Mouse (Mus musculus): ENCODE measurements around the gene 4930564D02Rik. TPM values are rescaled to one million over a fixed set of nuclear protein-coding genes. Genes with fewer than 3 reads are reported as not detected.

4930564D02Rik gene
- total RNA-seq, 1 experiment, result not detected

DNA sequence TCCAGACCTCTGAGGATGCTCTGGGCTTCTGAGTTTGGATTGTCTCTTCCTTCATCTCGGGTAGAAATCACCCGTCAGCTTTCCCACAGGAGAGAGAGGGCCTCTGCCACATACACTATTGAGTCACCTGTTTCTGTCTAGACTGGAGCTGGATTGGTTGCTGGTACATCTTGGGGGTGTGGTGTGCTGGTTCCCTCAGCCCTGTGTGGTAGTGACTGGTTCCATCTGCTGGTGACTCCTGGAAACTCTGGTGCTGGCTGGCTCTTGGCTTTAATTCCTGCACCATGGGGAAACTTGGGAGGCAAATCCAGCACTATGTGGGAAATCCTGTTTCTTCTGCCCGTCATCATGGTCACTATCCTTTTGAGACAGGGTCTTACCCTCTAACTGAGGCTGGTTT, 24.3 kb downstream of the 4930564D02Rik start:
- H3K27ac ChIP-seq (ENCODE audit: insufficient read depth, low read depth, low read length, poor library complexity, severe bottlenecking), result no peak overlapping the region
- TF ChIP-seq ZC3H11A (IDR thresholded peaks at IDR 0.05; ENCODE audit: borderline replicate concordance, low read depth, low read length) (0 out of 2 replicates have a peak, but pooled peaks have one; percentile 36), MAFK (IDR thresholded peaks at IDR 0.05; ENCODE audit: insufficient read depth, low read depth, low read length) (no peak)
- no peak overlapping the region for H3K9ac ChIP-seq (ENCODE audit: insufficient read depth, low read depth, low read length, poor library complexity, severe bottlenecking)
- H3K9me3 ChIP-seq (ENCODE audit: control insufficient read depth, insufficient read depth, low read depth, low read length), result no peaks in the 10 kb centered on the region
- DNase-seq (ENCODE audit: low read depth, low spot score), result peak; percentile 57
- no peaks in the 10 kb centered on the region for H3K36me3 ChIP-seq (ENCODE audit: control insufficient read depth, insufficient read depth, low read length, poor library complexity, severe bottlenecking)
- in situ Hi-C loops (cut with MboI; ENCODE audit: low sequenced_read_pairs in 2 of 2, unreplicated experiment in 2 of 2), result no loop called here
- H3K4me3 ChIP-seq (ENCODE audit: insufficient read depth in 1 of 2, low read depth in 1 of 2, low read length in 2 of 2, poor library complexity in 1 of 2, severe bottlenecking in 1 of 2), result no peak overlapping the region
- H3K4me1 ChIP-seq (ENCODE audit: control insufficient read depth in 2 of 2, insufficient read depth in 2 of 2, low read length in 2 of 2, poor library complexity in 1 of 2), result no peaks in the 10 kb centered on the region

DNA sequence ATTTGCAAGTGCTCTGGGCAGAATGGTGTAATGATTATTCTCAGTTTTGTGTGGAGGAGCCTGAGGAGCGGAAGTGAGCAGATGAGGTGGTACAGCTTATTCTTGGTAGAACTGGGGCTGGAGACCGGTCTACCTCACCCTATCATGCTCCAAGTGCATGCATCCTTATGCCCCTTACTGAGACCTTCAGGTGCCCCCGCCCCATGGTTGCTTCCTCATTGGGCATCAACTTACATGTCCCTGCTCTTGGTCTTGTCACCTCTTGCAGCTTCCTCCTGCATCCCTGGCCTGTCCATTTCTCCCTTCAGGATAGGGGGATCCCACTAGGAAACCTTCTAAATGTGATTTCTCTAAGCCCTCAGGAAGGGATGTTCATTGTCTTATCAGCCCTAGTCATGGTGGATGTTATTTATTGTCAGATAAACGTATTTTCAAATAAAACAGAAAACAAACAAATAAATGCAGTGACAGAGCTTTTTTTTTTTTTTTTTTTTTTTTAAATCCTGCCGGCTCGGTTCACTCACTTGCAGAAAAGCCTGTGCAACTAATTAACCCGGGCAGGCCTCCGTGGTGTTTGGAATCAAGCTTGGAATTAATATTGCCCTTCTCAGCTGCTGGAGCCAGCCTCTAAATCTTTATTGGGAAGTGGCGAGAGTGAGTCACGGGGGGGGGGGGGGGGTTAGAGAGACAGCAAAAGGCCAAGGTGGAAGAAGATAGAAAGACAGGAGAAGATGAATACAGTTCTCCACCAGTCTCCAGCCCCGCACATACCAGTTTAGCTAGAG, 26.3 kb downstream of the 4930564D02Rik start:
- H3K9me3 ChIP-seq (ENCODE audit: control insufficient read depth, insufficient read depth, low read depth, low read length), result no peaks in the 10 kb centered on the region
- in situ Hi-C loops (cut with MboI; ENCODE audit: low sequenced_read_pairs in 2 of 2, unreplicated experiment in 2 of 2), result no loop called here
- no peak overlapping the region for H3K4me3 ChIP-seq (ENCODE audit: insufficient read depth in 1 of 2, low read depth in 1 of 2, low read length in 2 of 2, poor library complexity in 1 of 2, severe bottlenecking in 1 of 2)
- no peaks in the 10 kb centered on the region for H3K36me3 ChIP-seq (ENCODE audit: control insufficient read depth, insufficient read depth, low read length, poor library complexity, severe bottlenecking)
- no peak for TF ChIP-seq HCFC1 (IDR thresholded peaks at IDR 0.05; ENCODE audit: borderline replicate concordance, insufficient read depth, low read length)
- TF ChIP-seq ZNF384 (IDR thresholded peaks at IDR 0.05; ENCODE audit: low read depth, low read length), result no peak
- TF ChIP-seq CHD2 (IDR thresholded peaks at IDR 0.05; ENCODE audit: low read depth, low read length), result no peak
- no peak for TF ChIP-seq ZC3H11A (IDR thresholded peaks at IDR 0.05; ENCODE audit: borderline replicate concordance, low read depth, low read length)
- TF ChIP-seq MAFK (IDR thresholded peaks at IDR 0.05; ENCODE audit: insufficient read depth, low read depth, low read length), result no peak
- no peak overlapping the region for H3K27ac ChIP-seq (ENCODE audit: insufficient read depth, low read depth, low read length, poor library complexity, severe bottlenecking)
- DNase-seq (ENCODE audit: low read depth, low spot score), result no peak
- H3K4me1 ChIP-seq (ENCODE audit: control insufficient read depth in 2 of 2, insufficient read depth in 2 of 2, low read length in 2 of 2, poor library complexity in 1 of 2), result no peaks in the 10 kb centered on the region
- no peak overlapping the region for H3K9ac ChIP-seq (ENCODE audit: insufficient read depth, low read depth, low read length, poor library complexity, severe bottlenecking)

DNA sequence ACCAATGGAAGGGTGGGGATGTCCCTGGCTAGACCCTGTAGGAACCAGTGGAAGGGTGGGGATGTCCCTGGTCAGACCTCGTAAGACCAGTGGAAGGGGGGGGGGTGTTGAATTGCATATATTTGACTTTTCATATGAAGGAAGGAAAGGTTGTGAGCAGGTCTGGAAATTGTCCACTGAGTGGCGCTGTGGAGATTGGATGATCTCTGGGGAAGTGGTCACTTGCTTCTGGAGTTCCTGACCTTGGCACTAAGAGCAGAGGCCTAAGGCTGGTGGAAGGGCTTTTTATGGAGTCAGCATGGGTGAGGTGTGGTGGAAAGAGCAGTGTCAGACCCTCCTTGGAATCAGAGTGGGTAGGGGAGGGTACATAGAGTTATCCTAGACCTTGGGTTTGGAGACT, 27.8 kb downstream of the 4930564D02Rik start:
- TF ChIP-seq HCFC1 (IDR thresholded peaks at IDR 0.05; ENCODE audit: borderline replicate concordance, insufficient read depth, low read length), result no peak
- TF ChIP-seq CHD2 (IDR thresholded peaks at IDR 0.05; ENCODE audit: low read depth, low read length), result no peak
- TF ChIP-seq ZNF384 (IDR thresholded peaks at IDR 0.05; ENCODE audit: low read depth, low read length), result no peak
- no peak for TF ChIP-seq ZC3H11A (IDR thresholded peaks at IDR 0.05; ENCODE audit: borderline replicate concordance, low read depth, low read length)
- no peak for TF ChIP-seq MAFK (IDR thresholded peaks at IDR 0.05; ENCODE audit: insufficient read depth, low read depth, low read length)
- H3K36me3 ChIP-seq (ENCODE audit: control insufficient read depth, insufficient read depth, low read length, poor library complexity, severe bottlenecking), result no peaks in the 10 kb centered on the region
- H3K27ac ChIP-seq (ENCODE audit: insufficient read depth, low read depth, low read length, poor library complexity, severe bottlenecking), result no peak overlapping the region
- peak; percentile 3 for DNase-seq (ENCODE audit: low read depth, low spot score)
- H3K4me1 ChIP-seq (ENCODE audit: control insufficient read depth in 2 of 2, insufficient read depth in 2 of 2, low read length in 2 of 2, poor library complexity in 1 of 2), result no peaks in the 10 kb centered on the region
- no peaks in the 10 kb centered on the region for H3K9me3 ChIP-seq (ENCODE audit: control insufficient read depth, insufficient read depth, low read depth, low read length)
- no peak overlapping the region for H3K4me3 ChIP-seq (ENCODE audit: insufficient read depth in 1 of 2, low read depth in 1 of 2, low read length in 2 of 2, poor library complexity in 1 of 2, severe bottlenecking in 1 of 2)
- no peak overlapping the region for H3K9ac ChIP-seq (ENCODE audit: insufficient read depth, low read depth, low read length, poor library complexity, severe bottlenecking)
- in situ Hi-C loops (cut with MboI; ENCODE audit: low sequenced_read_pairs in 2 of 2, unreplicated experiment in 2 of 2), result no loop called here

DNA sequence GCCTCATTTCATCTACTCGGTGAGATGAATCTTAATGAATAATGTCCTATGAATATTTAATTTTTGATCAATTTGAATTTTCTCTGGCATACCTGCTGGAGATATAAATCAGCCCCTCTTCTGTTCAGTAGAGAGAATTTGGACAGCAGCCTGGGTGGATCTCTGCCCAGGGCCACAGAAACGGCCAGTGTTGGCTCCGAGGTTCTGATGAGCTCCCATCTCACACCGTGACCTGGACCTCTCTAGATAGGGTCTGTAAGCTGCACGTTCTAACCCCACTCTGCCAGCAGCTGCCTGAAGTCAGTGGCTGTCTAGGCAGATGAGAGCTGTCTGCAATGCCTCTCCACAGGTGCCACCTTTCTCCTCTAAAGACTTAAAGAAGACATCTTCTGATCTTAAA, 28.4 kb downstream of the 4930564D02Rik start:
- no peak for DNase-seq (ENCODE audit: low read depth, low spot score)
- H3K27ac ChIP-seq (ENCODE audit: insufficient read depth, low read depth, low read length, poor library complexity, severe bottlenecking), result no peak overlapping the region
- TF ChIP-seq ZC3H11A (IDR thresholded peaks at IDR 0.05; ENCODE audit: borderline replicate concordance, low read depth, low read length) (no peak), ZNF384 (IDR thresholded peaks at IDR 0.05; ENCODE audit: low read depth, low read length) (no peak), CHD2 (IDR thresholded peaks at IDR 0.05; ENCODE audit: low read depth, low read length) (no peak), HCFC1 (IDR thresholded peaks at IDR 0.05; ENCODE audit: borderline replicate concordance, insufficient read depth, low read length) (no peak), MAFK (IDR thresholded peaks at IDR 0.05; ENCODE audit: insufficient read depth, low read depth, low read length) (no peak)
- H3K4me1 ChIP-seq (ENCODE audit: control insufficient read depth in 2 of 2, insufficient read depth in 2 of 2, low read length in 2 of 2, poor library complexity in 1 of 2), result 0 out of 4 replicates have a peak, but pooled peaks cover 0 to 2% of the 10 kb centered on the region in 2 experiments
- in situ Hi-C loops (cut with MboI; ENCODE audit: low sequenced_read_pairs in 2 of 2, unreplicated experiment in 2 of 2), result no loop called here
- H3K36me3 ChIP-seq (ENCODE audit: control insufficient read depth, insufficient read depth, low read length, poor library complexity, severe bottlenecking), result no peaks in the 10 kb centered on the region
- no peaks in the 10 kb centered on the region for H3K9me3 ChIP-seq (ENCODE audit: control insufficient read depth, insufficient read depth, low read depth, low read length)
- no peak overlapping the region for H3K9ac ChIP-seq (ENCODE audit: insufficient read depth, low read depth, low read length, poor library complexity, severe bottlenecking)
- no peak overlapping the region for H3K4me3 ChIP-seq (ENCODE audit: insufficient read depth in 1 of 2, low read depth in 1 of 2, low read length in 2 of 2, poor library complexity in 1 of 2, severe bottlenecking in 1 of 2)

All from ES-E14 (cell line).